Mouse (Mus musculus): ENCODE results near the gene Gm7534. TPM values are rescaled to one million over a fixed set of nuclear protein-coding genes. Genes with fewer than 3 reads are reported as not detected.

Gene Gm7534
- total and polyA plus RNA-seq, 3 experiments, result not detected

DNA sequence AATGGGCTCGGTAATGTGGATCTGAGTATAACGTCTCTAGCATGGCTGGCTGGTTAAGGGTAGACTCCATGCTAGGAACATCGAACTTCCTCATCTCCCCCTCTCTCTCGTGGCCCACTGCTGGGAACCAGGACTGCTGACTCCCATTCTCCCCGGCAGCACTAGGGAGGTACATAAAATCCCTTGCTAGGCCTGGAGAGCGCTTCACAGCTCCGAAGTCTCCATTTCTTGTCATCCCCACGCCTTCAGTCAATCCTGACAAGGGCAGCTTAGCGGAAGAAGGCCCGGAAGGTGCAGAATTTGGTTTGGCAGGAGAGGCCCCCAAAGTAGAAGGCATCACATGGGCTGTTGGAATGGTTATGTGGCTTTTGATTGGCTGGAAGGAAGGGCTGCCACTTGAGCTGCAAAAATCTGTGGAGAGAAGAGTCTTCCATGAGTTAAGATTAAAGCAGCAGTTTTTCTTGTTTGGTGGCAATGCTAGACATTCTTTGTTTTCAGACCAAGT lies 46.8 kb downstream of the Gm7534 start:
- Histone ChIP-seq H3K9me3 (replicated peaks; ENCODE audit: insufficient read depth, low read length) (no peaks in the 10 kb centered on the region), H3K9ac (ENCODE audit: control insufficient read depth, low read depth, low read length, poor library complexity, severe bottlenecking) (no peak overlapping the region), H3K36me3 (ENCODE audit: control insufficient read depth in 1 of 2, insufficient read depth in 2 of 2, low read length in 2 of 2) (peaks cover 0 to 23% of the 10 kb centered on the region in 2 experiments; a peak in 2 of 4 replicates), H3K27me3 (ENCODE audit: control insufficient read depth in 1 of 2, insufficient read depth in 2 of 2, low read length in 2 of 2) (no peaks in the 10 kb centered on the region), H3K4me1 (ENCODE audit: control insufficient read depth in 1 of 2, insufficient read depth in 2 of 2, low read length in 2 of 2) (no peaks in the 10 kb centered on the region; a peak in 1 of 4 replicates), H3K79me2 (ENCODE audit: control insufficient read depth, insufficient read depth, low read length, poor library complexity) (no peaks in the 10 kb centered on the region), H3K27ac (ENCODE audit: control insufficient read depth, low read depth, low read length) (no peak overlapping the region), H3K4me3 (ENCODE audit: control insufficient read depth in 1 of 2, insufficient read depth in 1 of 2, low read depth in 2 of 2, low read length in 2 of 2) (no peak overlapping the region)
- TF ChIP-seq USF2 (IDR thresholded peaks at IDR 0.05; ENCODE audit: borderline replicate concordance in 1 of 2, insufficient read depth in 1 of 2, low read depth in 1 of 2, low read length in 2 of 2) (no peak), RCOR1 (IDR thresholded peaks at IDR 0.05; ENCODE audit: low read depth, low read length) (no peak)
- no peak for DNase-seq (ENCODE audit: low read depth, low spot score)

GRCm38 (mm10) chr4:134155531-134155930 lies 47.3 kb downstream of the Gm7534 start:
- Histone ChIP-seq H3K4me3 (ENCODE audit: control insufficient read depth in 1 of 2, insufficient read depth in 1 of 2, low read depth in 2 of 2, low read length in 2 of 2) (no peak overlapping the region), H3K9me3 (replicated peaks; ENCODE audit: insufficient read depth, low read length) (no peaks in the 10 kb centered on the region), H3K4me1 (ENCODE audit: control insufficient read depth in 1 of 2, insufficient read depth in 2 of 2, low read length in 2 of 2) (no peaks in the 10 kb centered on the region; a peak in 1 of 4 replicates), H3K9ac (ENCODE audit: control insufficient read depth, low read depth, low read length, poor library complexity, severe bottlenecking) (no peak overlapping the region), H3K36me3 (ENCODE audit: control insufficient read depth in 1 of 2, insufficient read depth in 2 of 2, low read length in 2 of 2) (peaks cover 0 to 25% of the 10 kb centered on the region in 2 experiments; a peak in 2 of 4 replicates), H3K27me3 (ENCODE audit: control insufficient read depth in 1 of 2, insufficient read depth in 2 of 2, low read length in 2 of 2) (no peaks in the 10 kb centered on the region), H3K79me2 (ENCODE audit: control insufficient read depth, insufficient read depth, low read length, poor library complexity) (no peaks in the 10 kb centered on the region), H3K27ac (ENCODE audit: control insufficient read depth, low read depth, low read length) (no peak overlapping the region)
- TF ChIP-seq ZNF384 (IDR thresholded peaks at IDR 0.05; ENCODE audit: low read depth, low read length), result no peak
- no peak for DNase-seq (ENCODE audit: low read depth, low spot score)

DNA sequence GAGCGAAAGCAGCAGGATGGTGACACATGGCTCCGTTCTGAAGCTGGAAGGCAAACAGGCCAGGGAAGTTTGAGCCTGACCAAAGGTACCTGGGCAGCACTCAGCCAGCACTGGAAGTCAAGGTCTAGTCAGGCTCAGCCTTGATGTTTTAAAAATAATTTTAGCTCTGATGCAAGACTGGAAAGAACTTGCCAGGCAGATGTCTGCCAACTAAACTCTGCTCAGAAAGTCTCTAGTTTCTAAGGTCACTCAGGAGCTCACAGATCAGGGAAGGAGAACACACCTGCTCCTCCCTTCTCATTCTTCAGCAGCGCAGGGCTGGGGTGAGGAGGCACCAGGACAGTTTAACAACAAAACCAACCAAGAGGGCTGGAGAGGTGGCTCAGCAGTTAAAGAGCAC lies 48.5 kb downstream of the Gm7534 start:
- H3K4me1 ChIP-seq (ENCODE audit: control insufficient read depth in 1 of 2, insufficient read depth in 2 of 2, low read length in 2 of 2), result no peaks in the 10 kb centered on the region; a peak in 1 of 4 replicates
- H3K9ac ChIP-seq (ENCODE audit: control insufficient read depth, low read depth, low read length, poor library complexity, severe bottlenecking), result no peak overlapping the region
- H3K36me3 ChIP-seq (ENCODE audit: control insufficient read depth in 1 of 2, insufficient read depth in 2 of 2, low read length in 2 of 2), result peaks cover 3 to 27% of the 10 kb centered on the region in 2 experiments; a peak in 3 of 4 replicates
- H3K4me3 ChIP-seq (ENCODE audit: control insufficient read depth in 1 of 2, insufficient read depth in 1 of 2, low read depth in 2 of 2, low read length in 2 of 2), result no peak overlapping the region
- DNase-seq (ENCODE audit: low read depth, low spot score), result no peak
- no peak for TF ChIP-seq MYB (IDR thresholded peaks at IDR 0.05; ENCODE audit: low read depth, low read length)
- no peak for TF ChIP-seq ZNF384 (IDR thresholded peaks at IDR 0.05; ENCODE audit: low read depth, low read length)
- TF ChIP-seq MAX (IDR thresholded peaks at IDR 0.05; ENCODE audit: low read length), result no peak
- no peak for TF ChIP-seq RCOR1 (IDR thresholded peaks at IDR 0.05; ENCODE audit: low read depth, low read length)
- no peak for TF ChIP-seq ZC3H11A (IDR thresholded peaks at IDR 0.05; ENCODE audit: low read depth, low read length)
- TF ChIP-seq ETS1 (IDR thresholded peaks at IDR 0.05; ENCODE audit: low read depth, low read length), result no peak
- TF ChIP-seq POLR2AphosphoS2 (IDR thresholded peaks at IDR 0.05; ENCODE audit: low read length), result no peak
- no peak for TF ChIP-seq ELF1 (IDR thresholded peaks at IDR 0.05; ENCODE audit: low read depth, low read length)
- no peak for TF ChIP-seq CHD2 (IDR thresholded peaks at IDR 0.05; ENCODE audit: low read length)
- H3K9me3 ChIP-seq (replicated peaks; ENCODE audit: insufficient read depth, low read length), result no peaks in the 10 kb centered on the region
- no peak overlapping the region for H3K27ac ChIP-seq (ENCODE audit: control insufficient read depth, low read depth, low read length)
- H3K79me2 ChIP-seq (ENCODE audit: control insufficient read depth, insufficient read depth, low read length, poor library complexity), result no peaks in the 10 kb centered on the region
- no peaks in the 10 kb centered on the region for H3K27me3 ChIP-seq (ENCODE audit: control insufficient read depth in 1 of 2, insufficient read depth in 2 of 2, low read length in 2 of 2)

Data from MEL (cell line).